Mouse (Mus musculus): Measurements from ENCODE around the gene Cd82. TPM values are rescaled to one million over a fixed set of nuclear protein-coding genes. Genes with fewer than 3 reads are reported as not detected.

Gene Cd82
- polyA plus RNA-seq, 1 experiment, result 209 TPM

- 26% methylated on average over 4 of the region's 4 CpGs for WGBS
Measured at GRCm38 (mm10) chr2:93412101-93412500, 50.8 kb downstream of the Cd82 start.

GRCm38 (mm10) chr2:93410899-93411570 lies 51.9 kb downstream of the Cd82 start:
- Histone ChIP-seq H3K4me3 (ENCODE audit: extremely low read depth, insufficient read depth, insufficient read length) (no peak overlapping the region), H3K36me3 (ENCODE audit: control insufficient read depth, insufficient read depth, low read length) (no peaks in the 10 kb centered on the region), H3K27me3 (ENCODE audit: control insufficient read depth, insufficient read depth, low read length) (no peaks in the 10 kb centered on the region), H3K4me1 (ENCODE audit: control insufficient read depth, insufficient read depth, insufficient read length) (no peaks in the 10 kb centered on the region; the same call in 1 of the 2 replicates), H3K27ac (ENCODE audit: insufficient read depth, low read length) (no peak overlapping the region)
- 50% methylated on average over 12 of the region's 12 CpGs for WGBS
- TF ChIP-seq POLR2A (IDR thresholded peaks at IDR 0.05; ENCODE audit: low read depth, low read length) (no peak), CTCF (IDR thresholded peaks at IDR 0.05; ENCODE audit: extremely low read depth, insufficient read depth, insufficient read length, insufficient replicate concordance) (no peak)
- DNase-seq (ENCODE audit: low read depth in 1 of 2, low spot score in 2 of 2), result no peak

More at GRCm38 (mm10) chr2:93412101-93412500, 50.8 kb downstream of the Cd82 start:
- no peaks in the 10 kb centered on the region for H3K27me3 ChIP-seq (ENCODE audit: control insufficient read depth, insufficient read depth, low read length)
- H3K27ac ChIP-seq (ENCODE audit: insufficient read depth, low read length), result no peak overlapping the region
- no peak for DNase-seq (ENCODE audit: low read depth in 1 of 2, low spot score in 2 of 2)
- H3K36me3 ChIP-seq (ENCODE audit: control insufficient read depth, insufficient read depth, low read length), result no peaks in the 10 kb centered on the region
- TF ChIP-seq POLR2A (IDR thresholded peaks at IDR 0.05; ENCODE audit: low read depth, low read length) (no peak), CTCF (IDR thresholded peaks at IDR 0.05; ENCODE audit: extremely low read depth, insufficient read depth, insufficient read length, insufficient replicate concordance) (no peak)
- no peaks in the 10 kb centered on the region; the same call in 1 of the 2 replicates for H3K4me1 ChIP-seq (ENCODE audit: control insufficient read depth, insufficient read depth, insufficient read length)
- H3K4me3 ChIP-seq (ENCODE audit: extremely low read depth, insufficient read depth, insufficient read length), result no peak overlapping the region

GRCm38 (mm10) chr2:93405017-93405425 lies 57.9 kb downstream of the Cd82 start:
- Histone ChIP-seq H3K4me1 (ENCODE audit: control insufficient read depth, insufficient read depth, insufficient read length) (no peaks in the 10 kb centered on the region), H3K27me3 (ENCODE audit: control insufficient read depth, insufficient read depth, low read length) (no peaks in the 10 kb centered on the region), H3K36me3 (ENCODE audit: control insufficient read depth, insufficient read depth, low read length) (no peaks in the 10 kb centered on the region), H3K27ac (ENCODE audit: insufficient read depth, low read length) (no peak overlapping the region), H3K4me3 (ENCODE audit: extremely low read depth, insufficient read depth, insufficient read length) (no peak overlapping the region)
- TF ChIP-seq CTCF (IDR thresholded peaks at IDR 0.05; ENCODE audit: extremely low read depth, insufficient read depth, insufficient read length, insufficient replicate concordance), result no peak
- no peak for TF ChIP-seq POLR2A (IDR thresholded peaks at IDR 0.05; ENCODE audit: low read depth, low read length)
- no peak for DNase-seq (ENCODE audit: low read depth in 1 of 2, low spot score in 2 of 2)
- WGBS, result 75% methylated on average over 7 of the region's 7 CpGs

- 62% methylated on average over 4 of the region's 4 CpGs for WGBS
- TF ChIP-seq CTCF (IDR thresholded peaks at IDR 0.05; ENCODE audit: extremely low read depth, insufficient read depth, insufficient read length, insufficient replicate concordance) (no peak), POLR2A (IDR thresholded peaks at IDR 0.05; ENCODE audit: low read depth, low read length) (no peak)
- Histone ChIP-seq H3K27me3 (ENCODE audit: control insufficient read depth, insufficient read depth, low read length) (no peaks in the 10 kb centered on the region), H3K4me1 (ENCODE audit: control insufficient read depth, insufficient read depth, insufficient read length) (no peaks in the 10 kb centered on the region), H3K36me3 (ENCODE audit: control insufficient read depth, insufficient read depth, low read length) (no peaks in the 10 kb centered on the region), H3K27ac (ENCODE audit: insufficient read depth, low read length) (no peak overlapping the region), H3K4me3 (ENCODE audit: extremely low read depth, insufficient read depth, insufficient read length) (no peak overlapping the region)
- no peak for DNase-seq (ENCODE audit: low read depth in 1 of 2, low spot score in 2 of 2)
Measured at GRCm38 (mm10) chr2:93404169-93404568, 58.8 kb downstream of the Cd82 start.

GRCm38 (mm10) chr2:93403267-93403666 lies 59.7 kb downstream of the Cd82 start:
- WGBS, result 86% methylated on average over 6 of the region's 6 CpGs
- no peaks in the 10 kb centered on the region for H3K36me3 ChIP-seq (ENCODE audit: control insufficient read depth, insufficient read depth, low read length)
- no peak overlapping the region for H3K4me3 ChIP-seq (ENCODE audit: extremely low read depth, insufficient read depth, insufficient read length)
- no peak for TF ChIP-seq POLR2A (IDR thresholded peaks at IDR 0.05; ENCODE audit: low read depth, low read length)
- no peak for TF ChIP-seq CTCF (IDR thresholded peaks at IDR 0.05; ENCODE audit: extremely low read depth, insufficient read depth, insufficient read length, insufficient replicate concordance)
- H3K4me1 ChIP-seq (ENCODE audit: control insufficient read depth, insufficient read depth, insufficient read length), result no peaks in the 10 kb centered on the region
- H3K27me3 ChIP-seq (ENCODE audit: control insufficient read depth, insufficient read depth, low read length), result no peaks in the 10 kb centered on the region
- H3K27ac ChIP-seq (ENCODE audit: insufficient read depth, low read length), result no peak overlapping the region
- DNase-seq (ENCODE audit: low read depth in 1 of 2, low spot score in 2 of 2), result no peak

- H3K27me3 ChIP-seq (ENCODE audit: control insufficient read depth, insufficient read depth, low read length), result no peaks in the 10 kb centered on the region
Measured at GRCm38 (mm10) chr2:93391198-93391597, 71.7 kb downstream of the Cd82 start.

More at GRCm38 (mm10) chr2:93391198-93391597, 71.7 kb downstream of the Cd82 start:
- TF ChIP-seq POLR2A (IDR thresholded peaks at IDR 0.05; ENCODE audit: low read depth, low read length) (no peak), CTCF (IDR thresholded peaks at IDR 0.05; ENCODE audit: extremely low read depth, insufficient read depth, insufficient read length, insufficient replicate concordance) (no peak)
- H3K4me3 ChIP-seq (ENCODE audit: extremely low read depth, insufficient read depth, insufficient read length), result no peak overlapping the region
- H3K27ac ChIP-seq (ENCODE audit: insufficient read depth, low read length), result no peak overlapping the region
- no peaks in the 10 kb centered on the region for H3K36me3 ChIP-seq (ENCODE audit: control insufficient read depth, insufficient read depth, low read length)
- DNase-seq (ENCODE audit: low read depth in 1 of 2, low spot score in 2 of 2), result no peak
- no peaks in the 10 kb centered on the region for H3K4me1 ChIP-seq (ENCODE audit: control insufficient read depth, insufficient read depth, insufficient read length)
- 67% methylated on average over 6 of the region's 6 CpGs for WGBS

All from spleen, adult 2 months (tissue).